Mouse (Mus musculus) stomach, embryonic 14.5 days (tissue): ENCODE measurements at regions not wholly inside any gene's neighbourhood (a gene's known extent, or its start where the extent isn't known, plus 50 kb on each side); places are given as distances from the start of the nearest gene placed in this dataset.
"Not testable (repeated sequence)": the region's sequence is repeated elsewhere in the genome, so short reads cannot be mapped to it uniquely, and the experiment has no call there.

Source experiments
- ATAC-seq: fragments of 200-750 bp; cut with Nextera tagmentation; 2 replicates; pipeline ENCODE4 v1.8.0; 2017; ENCODE audit warnings: low read depth, moderate TSS enrichment; ENCODE audit not compliant: insufficient number of reproducible peaks, insufficient read depth, low FRiP score
- H3K27ac ChIP-seq: fragments of 300-500 bp; sonication (generic); 2 replicates; pipeline ENCODE4 v1.5.1; 2014; ENCODE audit warnings: mild to moderate bottlenecking, low read length, moderate library complexity, mixed read lengths
- H3K27me3 ChIP-seq: fragments of 300-500 bp; sonication (generic); 2 replicates; pipeline ENCODE4 v1.6.1; 2014; ENCODE audit warnings: low read length, control low read depth, mixed read lengths; ENCODE audit not compliant: control insufficient read depth, insufficient read depth
- H3K36me3 ChIP-seq: fragments of 300-500 bp; sonication (generic); 2 replicates; pipeline ENCODE4 v1.6.1; 2014; ENCODE audit warnings: mild to moderate bottlenecking, control low read depth, low read length, moderate library complexity, mixed read lengths; ENCODE audit not compliant: control insufficient read depth, insufficient read depth
- H3K4me1 ChIP-seq: fragments of 300-500 bp; sonication (generic); 2 replicates; pipeline ENCODE4 v1.6.1; 2014; ENCODE audit warnings: low read length, control low read depth, mixed read lengths; ENCODE audit not compliant: control insufficient read depth, insufficient read depth
- H3K4me2 ChIP-seq: fragments of 300-500 bp; sonication (generic); replicated peaks from 2 replicates; pipeline ENCODE4 v1.6.1; 2014; ENCODE audit warnings: low read depth, low read length, control low read depth
- H3K4me3 ChIP-seq: fragments of 300-500 bp; sonication (generic); 2 replicates; pipeline ENCODE4 v1.5.1; 2014; ENCODE audit warnings: low read depth, low read length, control low read depth
- H3K9ac ChIP-seq: fragments of 300-500 bp; sonication (generic); replicated peaks from 2 replicates; pipeline ENCODE4 v1.6.1; 2014; ENCODE audit warnings: low read depth, mild to moderate bottlenecking, control low read depth, low read length, moderate library complexity, mixed read lengths
- H3K9me3 ChIP-seq: fragments of 300-500 bp; sonication (generic); 2 replicates; pipeline ENCODE4 v1.6.1; 2016; ENCODE audit warnings: low read depth, low read length, control low read depth; ENCODE audit not compliant: control insufficient read depth
- WGBS: fragments of 180-500 bp; shearing (Covaris S2); extraction: QIAGEN DNeasy Blood & Tissue Kit; methylation state at CpG from one replicate; pipeline ENCODE4 v1.1.7; 2014; 5-methylcytosine and 5-hydroxymethylcytosine counted together

GRCm38 (mm10) chr6:31886931-31887330 lies 163.1 kb upstream of the 1700012A03Rik start:
- 12% methylated on average over 4 of the region's 4 CpGs for WGBS
- no peaks in the 10 kb centered on the region for H3K9me3 ChIP-seq
- no peak overlapping the region for H3K4me2 ChIP-seq
- ATAC-seq, result no peak
- H3K27ac ChIP-seq, result no peak overlapping the region
- H3K4me3 ChIP-seq, result no peak overlapping the region
- H3K9ac ChIP-seq, result no peak overlapping the region
- H3K27me3 ChIP-seq, result no peaks in the 10 kb centered on the region
- no peaks in the 10 kb centered on the region for H3K36me3 ChIP-seq
- no peaks in the 10 kb centered on the region for H3K4me1 ChIP-seq

DNA sequence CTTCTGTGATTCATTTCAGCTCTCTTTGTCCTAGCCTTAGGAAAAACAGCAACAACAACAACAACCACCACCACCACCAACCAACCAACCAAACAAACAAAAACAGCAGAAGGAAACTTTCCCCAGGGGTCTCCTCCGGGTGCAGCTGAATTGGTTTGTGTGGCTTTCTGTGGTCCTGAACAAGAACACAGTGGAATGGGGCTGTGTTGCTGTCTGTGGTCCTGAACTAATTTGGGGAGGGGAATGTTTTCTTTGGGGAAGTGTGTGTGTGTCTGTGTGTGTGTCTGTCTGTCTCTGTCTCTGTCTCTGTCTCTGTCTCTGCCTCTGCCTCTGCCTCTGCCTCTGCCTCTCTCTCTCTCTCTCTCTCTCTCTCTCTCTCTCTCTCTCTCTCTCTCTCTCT lies 164.8 kb upstream of the 1700012A03Rik start:
- not testable (repeated sequence) for H3K9me3 ChIP-seq, H3K27me3 ChIP-seq, ATAC-seq, H3K4me1 ChIP-seq, H3K9ac ChIP-seq, H3K27ac ChIP-seq, H3K36me3 ChIP-seq, H3K4me3 ChIP-seq, H3K4me2 ChIP-seq
- 0% methylated on average over 1 of the region's 1 CpGs for WGBS

DNA sequence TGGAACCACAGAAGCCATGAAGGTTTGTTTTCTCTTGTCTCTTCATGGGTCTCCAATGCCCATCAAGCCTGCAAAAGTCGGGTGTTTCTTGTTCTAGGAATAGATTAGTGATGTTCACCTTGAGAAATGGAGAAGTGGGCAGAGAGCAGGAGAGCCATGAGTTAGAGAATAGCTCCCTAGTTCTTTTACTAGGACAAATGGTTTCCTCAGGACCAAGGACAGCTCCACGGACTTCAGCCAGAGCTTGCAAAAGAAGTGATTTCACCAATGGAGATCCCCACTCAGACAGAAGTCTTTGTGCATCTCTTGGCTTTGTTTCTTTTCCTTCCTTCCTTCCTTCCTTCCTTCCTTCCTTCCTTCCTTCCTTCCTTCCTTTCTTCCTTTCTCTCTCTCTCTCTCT lies 166.3 kb upstream of the 1700012A03Rik start:
- WGBS, result 10% methylated on average over 2 of the region's 2 CpGs
- no peak for ATAC-seq

DNA sequence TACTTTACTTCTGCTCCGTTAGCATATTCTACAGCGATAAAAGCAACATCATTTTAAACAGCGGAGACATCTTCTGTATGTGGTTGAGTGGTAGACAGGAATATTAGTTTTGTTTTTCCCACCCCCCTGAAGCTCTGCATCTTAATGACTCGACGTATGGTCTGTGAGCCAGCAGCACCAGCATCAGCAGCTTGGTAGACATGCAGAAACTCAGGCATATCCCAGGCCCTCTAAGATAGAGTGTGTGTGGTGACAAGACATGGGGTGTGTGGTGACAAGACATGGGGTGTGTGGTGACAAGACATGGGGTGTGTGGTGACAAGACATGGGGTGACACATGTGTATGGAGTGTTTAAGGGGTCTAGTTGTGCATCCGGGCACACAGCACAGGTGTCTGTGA lies 175.4 kb upstream of the 1700012A03Rik start:
- 88% methylated on average over 6 of the region's 6 CpGs for WGBS
- Histone ChIP-seq H3K4me3 (no peak overlapping the region), H3K9ac (no peak overlapping the region), H3K4me2 (no peak overlapping the region), H3K4me1 (no peaks in the 10 kb centered on the region), H3K9me3 (no peaks in the 10 kb centered on the region), H3K36me3 (no peaks in the 10 kb centered on the region), H3K27me3 (no peaks in the 10 kb centered on the region), H3K27ac (no peak overlapping the region)
- ATAC-seq, result no peak

More for the DNA sequence above, 166.3 kb upstream of the 1700012A03Rik start:
- Histone ChIP-seq H3K27me3 (no peaks in the 10 kb centered on the region), H3K4me1 (no peaks in the 10 kb centered on the region), H3K27ac (no peak overlapping the region), H3K36me3 (no peaks in the 10 kb centered on the region), H3K9ac (no peak overlapping the region), H3K9me3 (no peaks in the 10 kb centered on the region), H3K4me3 (no peak overlapping the region), H3K4me2 (no peak overlapping the region)

DNA sequence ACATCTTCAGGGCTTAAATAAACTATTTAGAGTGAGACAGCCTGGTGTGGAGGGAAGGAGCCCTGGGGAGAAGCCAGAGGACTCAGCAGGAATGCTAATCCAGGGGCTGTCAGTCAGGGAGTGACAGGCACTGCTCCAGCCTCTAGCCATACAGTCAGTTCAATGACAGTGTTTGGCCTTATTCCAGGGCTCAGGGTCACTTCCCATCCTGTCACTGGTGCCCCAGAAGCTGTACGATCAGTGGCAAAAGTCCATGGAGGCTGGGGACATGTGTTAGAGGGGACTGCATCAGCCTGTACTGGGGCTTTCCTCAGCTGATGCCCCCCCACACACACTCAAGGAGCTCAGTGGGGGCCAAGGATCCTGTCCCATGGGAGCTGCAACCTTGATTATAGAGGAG lies 176.1 kb upstream of the 1700012A03Rik start:
- H3K27ac ChIP-seq, result no peak overlapping the region
- H3K9me3 ChIP-seq, result no peaks in the 10 kb centered on the region
- no peak overlapping the region for H3K4me3 ChIP-seq
- no peak overlapping the region for H3K9ac ChIP-seq
- no peaks in the 10 kb centered on the region for H3K36me3 ChIP-seq
- H3K4me1 ChIP-seq, result no peaks in the 10 kb centered on the region
- no peak for ATAC-seq
- WGBS, result 59% methylated on average over 1 of the region's 1 CpGs
- H3K4me2 ChIP-seq, result no peak overlapping the region
- no peaks in the 10 kb centered on the region for H3K27me3 ChIP-seq

DNA sequence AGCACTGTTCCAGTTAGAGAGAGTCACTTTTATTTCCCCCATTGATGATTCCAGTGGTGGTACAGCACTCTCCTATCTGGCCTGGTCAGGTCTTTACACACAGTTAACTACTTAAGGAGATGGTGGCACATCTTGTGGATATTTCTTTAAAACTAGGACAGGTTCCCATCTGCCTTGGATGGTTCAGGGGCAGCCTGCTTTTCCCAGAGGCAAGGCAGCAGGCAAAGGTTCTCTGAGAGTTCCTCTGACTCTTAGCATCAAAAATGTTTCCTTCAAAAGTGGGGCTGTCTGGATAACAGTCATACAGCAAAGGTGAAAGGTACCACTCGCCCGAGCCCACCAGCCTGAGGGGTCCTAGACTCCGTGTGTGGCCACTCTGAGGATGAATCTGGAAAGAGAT lies 178.3 kb upstream of the 1700012A03Rik start:
- ATAC-seq, result no peak
- no peaks in the 10 kb centered on the region for H3K4me1 ChIP-seq
- 82% methylated on average over 3 of the region's 3 CpGs for WGBS

DNA sequence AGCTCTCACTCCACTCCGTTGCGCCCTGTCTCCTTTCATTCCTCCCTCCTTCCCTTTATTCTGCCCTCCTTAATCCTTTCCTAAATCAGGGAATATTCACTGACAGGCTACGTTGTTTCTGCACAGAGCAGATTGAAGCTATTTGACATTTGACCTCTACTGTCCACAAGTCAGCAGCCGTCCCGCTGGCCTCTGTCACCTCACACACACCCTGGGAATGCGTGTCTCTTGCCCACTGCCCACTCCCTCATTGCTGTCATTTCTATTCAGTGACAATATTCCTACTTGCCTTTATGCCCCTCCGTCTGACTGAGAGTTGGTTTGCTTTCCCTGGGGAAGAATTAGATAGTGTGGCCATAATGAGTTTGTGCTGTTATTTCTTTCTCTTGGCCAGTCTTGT lies 188.1 kb upstream of the 1700012A03Rik start:
- no peak for ATAC-seq
- H3K9me3 ChIP-seq, result no peaks in the 10 kb centered on the region
- H3K27ac ChIP-seq, result no peak overlapping the region
- no peaks in the 10 kb centered on the region for H3K36me3 ChIP-seq
- H3K4me3 ChIP-seq, result no peak overlapping the region
- no peaks in the 10 kb centered on the region for H3K4me1 ChIP-seq
- H3K9ac ChIP-seq, result no peak overlapping the region
- no peak overlapping the region for H3K4me2 ChIP-seq
- 31% methylated on average over 7 of the region's 7 CpGs for WGBS
- no peaks in the 10 kb centered on the region for H3K27me3 ChIP-seq

More for the DNA sequence above, 178.3 kb upstream of the 1700012A03Rik start:
- Histone ChIP-seq H3K36me3 (no peaks in the 10 kb centered on the region), H3K4me3 (no peak overlapping the region), H3K4me2 (no peak overlapping the region), H3K9me3 (no peaks in the 10 kb centered on the region), H3K9ac (no peak overlapping the region), H3K27ac (no peak overlapping the region), H3K27me3 (no peaks in the 10 kb centered on the region)

- no peak overlapping the region for H3K9ac ChIP-seq
- H3K27me3 ChIP-seq, result no peaks in the 10 kb centered on the region
- no peak overlapping the region for H3K4me3 ChIP-seq
- WGBS, result 86% methylated on average over 3 of the region's 3 CpGs
- no peaks in the 10 kb centered on the region for H3K36me3 ChIP-seq
- H3K4me2 ChIP-seq, result no peak overlapping the region
- no peaks in the 10 kb centered on the region for H3K4me1 ChIP-seq
- H3K27ac ChIP-seq, result no peak overlapping the region
- H3K9me3 ChIP-seq, result no peaks in the 10 kb centered on the region
- no peak for ATAC-seq
These were observed 190.4 kb upstream of the 1700012A03Rik start for GRCm38 (mm10) chr6:31859621-31860020.

- no peak for ATAC-seq
- no peaks in the 10 kb centered on the region for H3K4me1 ChIP-seq
- no peaks in the 10 kb centered on the region for H3K9me3 ChIP-seq
- WGBS, result 94% methylated on average over 14 of the region's 16 CpGs
- H3K27ac ChIP-seq, result no peak overlapping the region
- no peaks in the 10 kb centered on the region for H3K36me3 ChIP-seq
- no peaks in the 10 kb centered on the region for H3K27me3 ChIP-seq
- no peak overlapping the region for H3K4me3 ChIP-seq
- no peak overlapping the region for H3K4me2 ChIP-seq
- H3K9ac ChIP-seq, result no peak overlapping the region
These were observed 195.8 kb upstream of the 1700012A03Rik start for GRCm38 (mm10) chr6:31854261-31854660.
